Mouse (Mus musculus) liver, adult (tissue): Measurements from ENCODE around the gene Dus2.

ENCODE experiments used
- GATA4 ChIP-seq: IDR thresholded peaks from 2 replicates; pipeline ENCODE4 v1.6.1; 2014; ENCODE audit warnings: mild to moderate bottlenecking, low read length; ENCODE audit not compliant: insufficient replicate concordance

Gene Dus2

DNA sequence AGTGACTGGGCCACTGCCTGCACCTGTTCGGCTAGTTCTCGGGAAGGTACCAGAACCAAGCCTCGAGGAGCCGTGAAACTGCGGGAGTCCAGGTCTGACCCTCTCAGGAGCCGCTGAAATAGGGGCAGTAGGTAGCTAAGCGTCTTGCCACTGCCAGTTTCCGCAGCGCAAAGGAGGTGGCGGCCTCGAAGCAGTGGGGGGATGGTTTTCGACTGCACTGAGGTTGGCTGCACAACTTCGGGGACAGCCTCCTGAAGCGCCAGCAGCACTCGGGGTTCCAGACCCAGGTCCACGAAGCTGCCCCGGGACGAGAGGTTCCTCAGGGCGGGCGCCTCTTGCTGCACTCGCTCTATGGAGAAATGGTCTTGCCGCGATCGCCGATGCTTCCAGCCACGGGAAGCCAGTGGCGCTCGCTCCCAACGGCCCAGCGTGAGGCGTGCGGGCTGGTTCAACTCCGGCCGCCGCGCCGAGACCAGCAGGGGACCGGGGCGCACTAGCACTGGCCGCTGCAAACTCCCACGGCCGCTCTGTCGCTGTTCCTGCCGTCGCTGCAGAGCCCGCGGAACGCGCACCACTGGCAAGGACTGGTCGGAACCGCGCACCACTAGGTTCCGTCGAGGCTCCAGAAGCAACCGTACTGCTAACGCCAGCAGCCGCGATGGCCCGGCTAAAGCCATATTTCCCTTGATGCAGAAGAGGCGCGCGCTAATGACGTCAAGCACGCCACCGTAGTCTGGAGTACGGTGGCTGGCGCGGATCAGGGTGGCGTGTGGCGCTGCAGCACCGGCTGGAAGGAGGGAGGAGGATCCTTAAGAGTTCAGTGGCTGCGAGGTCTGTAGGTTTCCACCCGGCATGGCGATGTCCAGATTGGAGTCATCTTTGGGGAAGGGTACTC is 19.9 kb downstream of the Dus2 start:
- no peak for TF ChIP-seq GATA4

DNA sequence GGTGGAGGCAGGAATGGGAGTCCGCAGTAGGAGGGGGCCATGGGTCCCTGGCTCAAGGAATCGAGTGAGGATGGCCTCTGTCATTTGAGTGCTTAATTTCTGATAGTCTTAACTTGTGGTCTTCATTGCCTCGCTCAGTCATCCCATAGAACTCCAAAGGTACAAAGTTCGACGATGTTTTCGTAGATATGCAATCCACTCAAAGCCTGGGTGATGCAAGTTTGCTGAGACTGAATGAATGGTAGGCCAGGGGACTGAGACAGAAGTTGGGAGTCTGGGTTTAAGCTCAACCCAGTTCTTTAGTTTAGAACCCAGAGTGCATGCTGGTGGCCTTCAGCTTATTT is 20.5 kb downstream of the Dus2 start, which contains the start of gene Ddx28:
Gene Ddx28 (minus strand): TSS at position 240 of the 344 bp plus-strand sequence.
- TF ChIP-seq GATA4 = no peak

DNA sequence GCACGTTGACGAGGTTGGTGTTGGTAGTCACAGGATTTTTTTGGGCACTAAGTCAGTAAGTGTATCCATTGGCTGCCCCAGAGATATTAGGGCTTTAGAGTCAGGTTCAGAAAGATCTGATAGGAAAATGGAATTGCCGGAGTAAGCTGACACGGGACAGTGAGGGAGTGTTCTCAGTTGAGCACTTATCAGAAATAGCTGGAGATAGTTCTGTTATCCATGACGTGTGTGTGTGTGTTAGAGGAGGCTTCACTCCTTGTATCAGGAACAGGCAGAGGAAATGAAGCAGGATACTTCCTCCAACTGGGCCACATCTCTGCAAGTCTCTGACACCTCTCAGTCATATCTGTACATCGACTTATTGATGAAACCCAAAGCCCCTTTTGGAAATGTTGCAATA is 25.1 kb downstream of the Dus2 start:
- TF ChIP-seq GATA4 = no peak

DNA sequence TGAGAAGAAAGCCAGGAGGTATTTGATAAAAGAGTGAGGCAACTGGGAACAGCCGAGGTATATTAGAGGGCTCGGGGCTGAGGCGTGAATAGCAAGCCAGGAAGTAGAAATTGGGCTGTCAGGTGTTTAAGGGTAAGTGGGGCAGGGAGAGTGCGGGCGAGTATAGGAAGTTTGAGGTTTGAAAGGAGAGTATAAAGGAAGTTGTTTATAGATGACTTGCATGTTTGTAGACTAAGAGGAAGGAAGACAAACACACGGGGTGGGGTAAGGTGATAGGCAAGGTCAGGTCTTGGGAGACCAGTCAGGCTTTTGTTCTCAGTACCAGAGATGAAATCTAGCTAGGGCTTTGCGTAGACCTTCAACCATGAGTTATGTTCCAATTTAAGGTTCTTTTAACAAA is 26.0 kb downstream of the Dus2 start:
- no peak for TF ChIP-seq GATA4

DNA sequence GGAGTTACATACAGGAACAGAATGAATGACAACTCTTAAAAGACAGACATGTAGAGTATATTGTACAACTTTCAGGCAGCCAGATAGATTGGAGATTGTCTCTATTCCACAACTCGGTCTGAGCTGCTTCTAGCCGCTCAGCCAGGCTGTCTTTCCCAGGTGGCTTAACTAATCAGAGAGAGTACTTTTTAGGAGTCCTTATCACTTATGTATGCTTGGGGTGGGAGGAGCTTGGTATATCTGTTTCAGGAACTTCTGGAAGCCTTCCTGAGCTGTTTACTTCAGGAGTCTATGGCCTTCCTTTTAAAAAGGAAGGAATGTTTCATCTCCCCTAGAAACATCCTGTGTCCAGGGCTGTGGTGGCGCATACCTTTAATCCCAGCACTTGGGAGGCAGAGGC is 26.9 kb downstream of the Dus2 start:
- no peak for TF ChIP-seq GATA4

DNA sequence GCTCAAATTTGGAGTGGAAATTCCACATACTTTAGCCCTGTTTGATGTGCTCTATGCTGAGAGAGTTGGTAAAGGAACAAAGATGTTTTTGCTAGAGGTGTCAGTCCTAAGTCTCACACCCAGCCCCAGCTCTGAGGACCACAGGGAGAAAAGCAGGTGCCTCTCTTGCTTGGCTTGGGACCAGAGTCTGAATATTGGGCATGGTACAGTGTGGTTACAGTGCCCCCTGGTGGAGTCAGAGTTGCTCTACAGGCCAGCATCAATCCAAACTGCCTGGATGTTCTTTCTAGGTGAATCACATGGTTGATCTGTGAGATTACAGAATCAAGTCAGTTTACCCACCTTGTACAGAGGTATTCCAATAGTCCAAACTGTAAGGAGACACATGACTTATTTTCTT is 31.3 kb downstream of the Dus2 start:
- no peak for TF ChIP-seq GATA4

DNA sequence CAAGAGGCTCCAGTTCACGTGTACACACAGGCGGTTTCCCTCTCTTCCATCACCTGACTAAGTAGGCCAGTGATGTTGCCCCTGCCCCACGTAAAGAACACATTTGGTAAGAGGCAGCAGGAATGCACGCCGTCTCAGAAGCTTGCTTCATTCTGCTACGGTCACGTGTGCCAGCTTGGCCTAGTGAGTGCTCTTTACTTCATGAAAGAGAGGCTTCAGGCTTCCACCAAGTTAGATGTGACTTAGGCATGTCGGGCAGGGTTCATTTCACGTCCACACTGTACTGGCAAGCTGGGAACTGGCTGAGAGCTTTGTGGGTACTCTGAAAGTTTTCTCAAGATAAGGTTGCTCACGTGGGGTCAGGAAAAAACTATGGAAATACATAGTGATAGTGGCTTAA is 47.6 kb downstream of the Dus2 start:
- TF ChIP-seq GATA4 = no peak

DNA sequence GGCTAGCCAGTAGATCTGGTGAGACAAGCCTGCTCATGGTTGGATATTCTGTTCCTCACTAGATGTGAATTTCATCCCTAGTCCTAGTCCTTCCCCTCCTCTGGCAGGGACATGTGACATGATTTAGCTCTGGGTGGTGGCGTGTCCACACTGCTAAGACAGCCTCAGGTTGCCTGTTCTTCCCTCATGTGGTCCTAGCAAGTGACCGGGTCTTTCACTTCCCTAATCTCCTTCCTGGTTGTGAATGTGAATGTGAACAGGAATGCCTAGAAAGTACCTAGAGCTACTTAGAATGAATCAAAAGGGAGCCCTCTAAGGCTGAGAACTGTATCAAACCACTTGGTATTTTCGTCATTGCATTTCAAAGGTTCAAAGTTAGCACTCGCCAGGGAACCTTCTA is 48.5 kb downstream of the Dus2 start:
- no peak for TF ChIP-seq GATA4

DNA sequence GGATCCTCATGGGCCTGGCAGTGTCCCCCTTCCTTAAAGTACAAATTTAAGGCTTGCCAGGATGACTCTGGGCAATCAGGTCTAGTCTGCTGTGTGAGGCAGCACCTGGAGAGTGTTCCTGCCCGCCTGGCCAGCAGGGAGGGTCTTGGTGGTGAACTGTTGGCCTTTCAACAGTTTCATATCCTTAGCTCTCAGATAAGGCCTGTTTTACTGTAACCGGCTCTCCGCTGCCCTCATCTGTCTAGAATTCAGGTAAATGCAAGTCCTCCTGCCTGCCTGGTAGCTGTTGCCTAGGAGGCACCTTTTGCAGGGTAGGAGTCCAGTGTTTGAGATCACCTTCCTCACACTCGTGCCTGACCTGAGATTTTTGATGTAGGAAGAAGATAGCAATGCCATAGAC is 49.1 kb downstream of the Dus2 start:
- TF ChIP-seq GATA4 = no peak

DNA sequence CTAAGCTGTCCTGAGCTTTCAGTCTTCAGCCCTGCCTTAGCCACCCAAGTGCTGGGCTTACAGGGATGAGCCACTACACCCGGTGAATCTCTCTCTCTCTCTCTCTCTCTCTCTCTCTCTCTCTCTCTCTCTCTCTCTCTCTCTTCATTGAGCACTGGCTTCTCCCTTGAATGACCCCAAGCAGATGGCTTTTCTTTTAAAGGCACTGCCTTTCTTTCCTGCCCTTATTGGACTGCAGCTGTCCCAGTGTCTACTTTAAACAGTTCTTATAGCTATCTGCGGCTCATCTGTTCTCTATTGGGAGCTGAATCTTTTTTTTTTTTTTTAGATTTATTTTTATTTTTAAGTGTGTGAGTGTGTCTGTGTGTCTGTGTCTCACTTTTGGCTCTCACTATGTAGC is 51.9 kb downstream of the Dus2 start:
- no peak for TF ChIP-seq GATA4

DNA sequence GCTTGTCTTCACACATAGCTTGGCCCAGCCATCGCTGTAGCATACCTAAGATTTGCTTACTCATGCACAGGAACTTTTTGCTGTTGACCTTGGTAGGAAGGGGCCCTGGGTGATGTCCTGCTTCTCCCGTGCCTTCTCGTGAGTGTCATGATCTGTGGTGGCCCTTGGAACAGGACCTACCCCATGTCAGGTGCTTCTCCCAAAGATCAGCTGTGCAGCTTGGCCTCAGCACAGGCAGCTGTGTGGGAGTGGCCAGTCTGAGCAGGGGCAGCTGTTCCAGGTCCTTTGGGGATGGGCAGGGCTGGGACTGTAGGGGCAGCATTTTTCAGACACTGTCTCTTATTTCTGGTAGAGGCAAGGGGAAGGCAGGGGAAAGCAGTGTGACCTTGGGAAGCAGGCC is 53.0 kb downstream of the Dus2 start:
- TF ChIP-seq GATA4 = no peak

DNA sequence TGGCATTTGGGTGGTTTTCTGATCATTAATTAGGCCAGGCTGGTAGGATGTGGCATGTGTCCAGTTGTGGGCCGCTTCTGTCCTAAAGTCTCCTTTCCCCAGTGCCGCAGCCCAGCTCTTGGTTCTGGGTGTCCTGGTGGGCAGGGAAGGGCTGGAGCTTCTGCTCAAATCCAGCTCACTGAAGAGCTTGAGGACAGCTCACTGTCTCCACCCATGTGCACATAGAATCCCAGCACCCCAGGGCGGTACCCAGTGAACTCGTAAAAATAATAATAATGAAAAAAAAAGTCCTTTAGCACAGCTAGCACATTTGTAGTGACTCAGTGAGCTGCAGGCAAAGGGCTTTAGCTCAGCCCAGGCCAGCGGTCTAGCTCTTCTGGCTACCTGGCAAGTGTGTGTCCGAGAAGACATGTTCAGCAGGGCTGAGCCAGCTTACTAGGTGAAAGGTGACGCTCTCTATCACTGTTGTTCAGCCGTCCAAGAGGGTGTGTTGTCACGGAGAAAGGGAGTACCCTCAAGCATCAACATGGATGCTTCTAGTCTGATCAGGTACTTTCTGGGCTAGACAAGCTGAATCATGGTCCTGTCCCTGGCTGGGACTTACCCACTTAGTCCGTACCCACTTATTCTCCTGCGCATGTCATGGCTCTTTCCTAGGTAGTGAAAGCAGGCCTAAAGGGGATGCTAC is 55.9 kb downstream of the Dus2 start:
- TF ChIP-seq GATA4 = no peak

DNA sequence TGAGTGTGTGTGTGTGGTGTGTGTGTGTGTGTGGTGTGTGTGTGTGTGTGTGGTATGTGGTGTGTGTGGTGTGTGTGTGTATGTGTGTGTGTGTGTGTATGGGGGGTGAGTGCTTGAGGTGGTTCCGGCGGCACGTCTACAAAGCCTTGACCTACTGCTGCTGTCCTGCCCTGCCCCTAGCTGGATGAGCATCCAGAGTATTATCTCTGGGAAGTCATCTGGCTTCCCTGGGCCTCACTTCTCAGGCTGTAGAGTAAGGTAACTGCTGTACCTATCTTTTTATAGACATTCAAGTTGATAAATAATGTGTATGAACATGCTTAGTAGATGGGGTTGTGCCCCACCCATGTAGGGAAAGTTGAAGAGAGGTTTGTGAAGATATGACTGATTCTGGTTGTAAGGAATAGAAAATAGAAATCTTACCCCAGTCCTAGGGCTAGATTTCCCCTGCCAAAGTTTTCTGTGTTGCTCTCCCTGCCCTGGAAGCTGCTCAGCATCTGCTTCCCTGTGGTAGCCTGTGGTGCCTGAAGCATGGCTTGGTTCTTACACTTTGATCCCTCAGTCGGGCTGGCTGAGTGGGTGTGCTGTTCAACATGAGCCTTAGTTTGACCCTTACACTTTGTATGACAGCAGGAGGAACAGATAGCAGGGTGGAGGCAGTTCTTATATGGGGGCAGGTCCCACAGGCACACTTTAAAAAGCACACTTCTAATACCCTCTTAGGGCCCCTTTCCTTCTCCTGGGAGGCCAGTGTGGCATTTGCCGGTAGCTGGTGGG is 56.9 kb downstream of the Dus2 start:
- no peak for TF ChIP-seq GATA4

DNA sequence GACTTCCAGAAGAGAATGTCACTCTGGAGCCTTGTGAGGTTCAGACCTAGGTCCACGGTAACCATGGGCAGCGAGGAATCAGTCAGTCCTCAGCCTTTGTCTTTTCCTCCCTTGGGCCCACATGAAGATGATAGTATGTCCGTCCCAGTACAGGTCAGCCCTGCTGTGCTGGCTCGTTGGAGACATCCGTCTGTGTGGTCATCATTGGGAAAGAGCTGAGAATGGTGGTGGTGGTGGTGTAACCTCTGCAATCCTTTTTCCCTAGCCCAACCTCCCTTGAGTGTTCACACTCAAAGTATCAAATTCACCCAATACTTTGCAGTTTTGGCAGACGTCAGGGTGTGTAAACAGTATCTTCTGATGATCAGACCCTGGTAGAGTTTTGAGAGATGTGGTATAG is 58.7 kb downstream of the Dus2 start:
- no peak for TF ChIP-seq GATA4

DNA sequence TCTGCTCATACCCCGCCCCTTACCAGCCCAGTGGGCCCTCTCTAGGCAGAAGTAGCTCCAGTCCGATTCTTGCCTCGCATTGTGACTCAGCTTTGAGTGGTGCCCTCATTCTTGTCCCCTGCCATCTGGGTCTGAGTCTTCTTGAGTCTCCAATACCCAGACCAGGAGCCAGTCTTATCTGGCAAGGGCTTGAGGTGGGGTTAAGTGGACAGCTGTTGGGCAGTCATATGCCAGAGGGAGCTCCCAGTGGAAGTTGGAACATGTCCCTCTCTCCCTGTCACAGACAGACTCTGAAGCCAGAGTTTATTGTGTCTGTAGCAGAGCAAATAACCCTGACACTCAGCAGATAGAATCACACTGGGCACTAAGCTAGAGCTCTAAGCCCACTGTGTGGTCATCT is 59.9 kb downstream of the Dus2 start:
- no peak for TF ChIP-seq GATA4
